Mouse (Mus musculus) sigmoid colon, adult 10 weeks (tissue): ENCODE data around the gene Mrpl42. TPM values are rescaled to one million over a fixed set of nuclear protein-coding genes. Genes with fewer than 3 reads are reported as not detected.

Source experiments
- polyA plus RNA-seq: library from polyadenylated mRNA; stranded (reverse); fragments of 350-450 nt; fragmentation: Illumina TruSeq; extraction: RNeasy Lipid Tissue Mini Kit (QIAGEN cat#74804); gene quantifications from one replicate; pipeline ENCODE4 v1.2.3, GENCODE M21; 2014; ENCODE audit warnings: low read depth, low replicate concordance

The Mrpl42 gene
- polyA plus RNA-seq, result 212 TPM

GRCm38 (mm10) chr10:95501463-95502081 is at the start of gene Mrpl42:
TSS of gene Mrpl42 (minus strand) at chr10:95501940.

GRCm38 (mm10) chr10:95514656-95515292 is 13.0 kb upstream of the Mrpl42 start, which contains the start of gene Ube2n:
TSS of gene Ube2n (plus strand) at chr10:95515145.

Other genes with a start within 250 kb of the Mrpl42 start
- 4.1 TPM for gene Cradd, start 177.8 kb downstream of the Mrpl42 start, polyA plus RNA-seq
- 110 TPM for gene Socs2, start 84.8 kb downstream of the Mrpl42 start, polyA plus RNA-seq
- gene Ube2n, start 13.2 kb upstream of the Mrpl42 start, polyA plus RNA-seq, result 640 TPM
- 1,232 TPM for gene Nudt4, start 62.2 kb upstream of the Mrpl42 start, polyA plus RNA-seq
- not detected for gene Anapc15-ps, start 171.5 kb upstream of the Mrpl42 start, polyA plus RNA-seq